In genomic region chr3:80207022-80207421, GRCm38 (mm10) we compare ENCODE assay signal across 15 mouse cellular contexts.
DNase-seq lines count a peak whose midpoint lies in the region; ATAC-seq and TF ChIP-seq lines count a peak whose summit lies in the region.
"Had no signal": no experiment of that assay in that cellular context is flagged by ENCODE, and none has a peak within 500 bp of the region (broad histone marks: within the 10 kb centered on the region; RNA-seq: fewer than 3 reads in every experiment).

No protein-coding gene starts in this region.

- no peak for TF ChIP-seq CTCF in cortical plate, adult 2 months (IDR thresholded peaks at IDR 0.05; ENCODE audit: extremely low read depth, insufficient read depth, low read length)
- TF ChIP-seq CTCF in layer of hippocampus, adult 2 months (conservative IDR thresholded peaks at IDR 0.05): no peak

- no peak overlapping the region for H3K4me3 ChIP-seq in cortical plate, adult 2 months (ENCODE audit: insufficient read depth, low read length)
- H3K4me3 ChIP-seq in layer of hippocampus, adult 2 months: no peak overlapping the region
- H3K4me3 ChIP-seq in myocyte: no peak overlapping the region
- H3K4me3 ChIP-seq: heart, embryonic 12.5 days; lung, embryonic 15.5 days had no signal

- TF ChIP-seq POLR2A in cortical plate, adult 2 months (IDR thresholded peaks at IDR 0.05; ENCODE audit: extremely low read depth, insufficient read depth, low read length): no peak
- no peak for TF ChIP-seq POLR2A in myocyte (IDR thresholded peaks at IDR 0.05; ENCODE audit: insufficient read length, low read depth)

- H3K79me2 ChIP-seq in myocyte (ENCODE audit: control insufficient read depth, insufficient read depth): no peaks in the 10 kb centered on the region

- H3K4me2 ChIP-seq in myocyte (ENCODE audit: low read depth): peak overlapping the region; percentile 46
- H3K4me2 ChIP-seq: heart, embryonic 12.5 days; liver, embryonic 11.5 days; lung, embryonic 15.5 days had no signal

- peak overlapping the region; percentile 93; the same call in 1 of the 2 replicates for H3K27ac ChIP-seq in cortical plate, adult 2 months (ENCODE audit: insufficient read depth, low read length)
- peak overlapping the region; percentile 85 for H3K27ac ChIP-seq in layer of hippocampus, adult 2 months
- H3K27ac ChIP-seq: lung, embryonic 15.5 days had no signal

- peaks cover 10% of the 10 kb centered on the region for H3K4me1 ChIP-seq in cortical plate, adult 2 months (ENCODE audit: control insufficient read depth, insufficient read depth, low read length)
- H3K4me1 ChIP-seq: heart, embryonic 12.5 days; lung, embryonic 15.5 days had no signal

- no peaks in the 10 kb centered on the region for H3K27me3 ChIP-seq in myocyte (ENCODE audit: control insufficient read depth, insufficient read depth, insufficient read length)
- H3K27me3 ChIP-seq: heart, embryonic 12.5 days; lung, embryonic 15.5 days had no signal

- no peaks in the 10 kb centered on the region for H3K36me3 ChIP-seq in myocyte (ENCODE audit: control insufficient read depth, insufficient read depth)
- H3K36me3 ChIP-seq: heart, embryonic 12.5 days; lung, embryonic 15.5 days had no signal

- peak; percentile 18 to 57 for DNase-seq in layer of hippocampus, adult 18-20 months (ENCODE audit: low spot score in 2 of 2)
- DNase-seq in layer of hippocampus, postnatal 25 days (ENCODE audit: extremely low spot score in 1 of 2, low spot score in 1 of 2): no peak
- DNase-seq in layer of hippocampus, adult 2 months (ENCODE audit: low spot score in 2 of 2): no peak
- no peak for DNase-seq in retina, postnatal 1 day
- DNase-seq: cerebellum, adult 8-10 months; embryo, embryonic 11 days; kidney, postnatal 10 days; right cerebral cortex, postnatal 14 days had no signal

- H3ac ChIP-seq in myocyte (ENCODE audit: control insufficient read depth, insufficient read length): no peak overlapping the region

- ATAC-seq in activated CD4-positive, CD25-positive, alpha-beta regulatory T cell, adult 4 months: no peak
- ATAC-seq: intestine, postnatal 0 days had no signal

TF ChIP-seq in myocyte, 11 proteins besides CTCF, POLR2A, EP300 and RAD21:
- TF ChIP-seq TCF3 (IDR thresholded peaks at IDR 0.05; ENCODE audit: insufficient read length, low read depth) (no peak), MYOD1 (IDR thresholded peaks at IDR 0.05; ENCODE audit: control insufficient read depth in 1 of 3, insufficient read length in 2 of 3, low read depth in 2 of 3) (no peak), POLR2AphosphoS2 (IDR thresholded peaks at IDR 0.05; ENCODE audit: insufficient read length, low read depth) (no peak), CEBPB (IDR thresholded peaks at IDR 0.05; ENCODE audit: insufficient read depth, poor library complexity, severe bottlenecking) (no peak), E2F4 (IDR thresholded peaks at IDR 0.05; ENCODE audit: insufficient read depth) (no peak), MYOG (IDR thresholded peaks at IDR 0.05; ENCODE audit: control insufficient read depth in 1 of 3, insufficient read depth in 1 of 3, insufficient read length in 2 of 3, low read depth in 2 of 3) (no peak), SRF (IDR thresholded peaks at IDR 0.05; ENCODE audit: control insufficient read depth, insufficient read length, low read depth) (no peak)
TF ChIP-seq in myocyte: peak in this region for 0.

Comparison
In these comparisons a context has a peak if more than half of its experiments do, and no peak if none do; other contexts are left out.
1. DNase-seq: peak in layer of hippocampus, adult 18-20 months (2 of 2); none in layer of hippocampus, postnatal 25 days (0 of 2), layer of hippocampus, adult 2 months (0 of 2) and retina, postnatal 1 day (single experiment).